Mouse (Mus musculus) brain, embryonic 18.5 days (tissue): ENCODE data around the gene Abhd10.
A peak's percentile ranks its signal among the peaks of the same experiment; 100 is the strongest.

Experiments used
- DNase-seq: peaks from one replicate; pipeline ENCODE4 v3.0.0-alpha.2; 2012; ENCODE audit warnings: low read depth, low spot score

Gene Abhd10

DNA sequence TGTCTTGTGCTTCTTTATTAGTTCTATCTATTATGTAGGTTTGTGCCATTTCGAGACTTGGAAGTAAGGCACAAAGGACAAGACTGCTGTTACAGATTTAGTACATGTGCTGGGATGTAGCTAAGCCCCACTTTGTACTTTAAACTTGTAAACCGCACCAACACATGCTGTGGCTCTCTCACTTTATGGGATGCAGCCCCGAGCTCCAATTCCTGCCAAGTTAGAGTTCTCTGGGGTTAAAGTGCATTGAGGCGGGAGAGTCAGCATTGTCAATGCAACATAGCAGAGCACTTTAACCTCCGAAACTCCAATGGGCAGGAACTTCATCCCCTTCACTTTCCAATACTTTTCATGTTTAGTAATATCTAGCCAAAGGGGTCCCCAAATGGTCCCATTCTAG is 13.6 kb downstream of the Abhd10 start:
- no peak for DNase-seq

DNA sequence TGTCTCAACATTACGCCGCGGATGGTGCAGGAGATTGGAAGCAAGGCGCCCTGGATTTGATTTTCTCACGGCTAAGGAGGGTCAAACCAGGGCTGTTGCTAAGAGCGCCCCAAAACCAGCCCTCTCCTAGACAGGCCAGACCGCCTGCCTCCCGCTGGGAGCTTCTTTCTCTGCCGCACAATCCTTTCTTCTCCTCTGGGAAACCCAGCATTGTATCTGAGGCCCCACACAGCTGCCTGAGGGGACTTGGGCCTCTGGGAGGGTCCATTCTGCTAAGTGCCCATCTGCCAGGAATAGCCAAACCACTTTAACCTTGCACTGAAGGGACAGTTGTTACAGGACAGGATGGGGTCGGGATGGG is 18.0 kb downstream of the Abhd10 start:
- peak; percentile 24 for DNase-seq

DNA sequence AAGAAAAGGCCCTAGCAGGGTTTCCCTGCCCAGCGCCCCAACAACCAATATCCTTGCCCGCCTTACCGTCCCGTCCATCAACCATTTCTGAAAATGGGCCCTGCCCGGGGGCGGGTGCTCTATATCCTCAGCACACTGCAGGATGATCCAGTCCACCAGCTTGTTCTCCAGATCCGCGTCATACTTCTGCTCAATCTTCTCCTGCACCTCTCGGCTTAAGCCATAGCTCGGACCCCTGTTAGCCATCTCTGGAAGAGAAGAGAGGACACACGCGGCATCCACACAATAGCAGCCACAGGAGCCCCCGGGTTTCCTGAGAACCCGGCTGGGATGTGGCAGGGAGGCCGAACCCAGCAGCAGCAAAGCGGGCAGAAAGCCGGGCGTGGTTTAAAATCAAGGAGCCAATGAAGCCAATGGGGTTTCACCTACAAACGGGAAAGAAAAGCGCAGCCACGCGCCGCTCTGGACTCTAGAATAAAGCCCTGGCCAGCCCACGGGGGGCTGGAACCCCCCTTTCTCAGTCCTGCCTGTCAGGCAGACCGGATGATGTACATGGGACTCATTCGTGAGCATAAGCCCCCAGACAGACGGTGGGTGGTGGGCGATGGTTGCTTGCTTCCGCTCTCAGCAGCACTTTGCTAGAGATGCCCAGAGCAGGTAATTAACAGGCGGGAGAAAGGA is 18.6 kb downstream of the Abhd10 start, which contains the start of gene Tagln3:
TSS of gene Tagln3 (minus strand) at position 548 of the 681 bp plus-strand sequence.
- peak; percentile 66 for DNase-seq

DNA sequence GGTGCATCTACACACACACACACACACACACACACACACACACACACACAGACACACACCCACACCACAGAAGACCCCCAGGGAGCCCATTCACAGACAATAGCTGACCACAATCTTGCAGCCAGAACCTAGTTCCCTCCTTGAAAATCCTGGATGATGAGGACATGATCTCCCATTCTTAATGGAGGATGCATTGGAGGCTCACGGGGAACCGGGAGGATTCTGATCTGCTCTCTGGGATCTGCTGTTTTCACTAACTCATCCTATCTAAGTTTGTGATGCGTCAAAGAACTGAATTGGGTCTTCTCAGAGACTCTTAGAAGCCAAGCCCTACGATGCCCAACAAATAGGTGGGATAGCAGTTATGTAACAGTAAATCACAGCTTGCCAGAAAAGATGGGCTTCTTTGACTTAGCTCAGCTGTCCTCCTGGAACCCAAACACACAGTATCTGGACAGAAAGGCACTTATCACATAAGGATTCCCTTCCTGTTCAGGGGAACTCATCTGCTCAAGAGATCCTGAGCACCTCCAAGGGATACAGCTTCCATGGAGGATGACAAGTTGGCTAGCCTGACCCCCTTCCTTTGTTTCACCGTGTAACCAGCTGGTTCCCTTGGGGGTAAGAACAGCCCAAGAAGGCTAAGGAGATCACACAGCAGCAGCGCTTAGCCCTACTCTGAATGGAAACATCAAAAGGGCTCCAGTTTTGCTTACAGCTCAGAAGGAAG is 19.4 kb downstream of the Abhd10 start:
- DNase-seq = peak; percentile 30

DNA sequence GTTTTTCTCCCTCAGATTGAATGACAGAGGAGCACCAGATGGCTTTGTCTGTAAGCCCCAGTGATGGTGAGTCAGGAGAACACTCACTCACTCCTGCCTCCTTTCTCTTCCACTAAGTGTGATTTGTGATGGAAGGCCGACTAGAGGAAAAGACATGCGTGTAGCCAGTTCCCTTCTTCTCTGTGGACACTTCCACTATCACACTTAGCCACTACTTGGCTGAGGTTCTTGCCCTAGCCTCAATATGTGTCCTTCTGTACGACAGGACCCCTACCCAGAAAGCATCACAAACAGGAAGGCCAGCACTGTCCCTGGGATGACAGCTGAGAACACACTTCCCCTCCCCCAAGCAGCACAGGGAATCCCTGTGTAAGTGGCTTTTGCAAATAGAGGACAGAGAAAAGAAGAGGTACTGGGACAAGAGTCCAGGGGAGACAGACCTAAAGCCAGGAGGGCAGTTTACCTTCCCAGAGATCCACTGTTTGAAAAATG is 20.2 kb downstream of the Abhd10 start:
- no peak for DNase-seq

DNA sequence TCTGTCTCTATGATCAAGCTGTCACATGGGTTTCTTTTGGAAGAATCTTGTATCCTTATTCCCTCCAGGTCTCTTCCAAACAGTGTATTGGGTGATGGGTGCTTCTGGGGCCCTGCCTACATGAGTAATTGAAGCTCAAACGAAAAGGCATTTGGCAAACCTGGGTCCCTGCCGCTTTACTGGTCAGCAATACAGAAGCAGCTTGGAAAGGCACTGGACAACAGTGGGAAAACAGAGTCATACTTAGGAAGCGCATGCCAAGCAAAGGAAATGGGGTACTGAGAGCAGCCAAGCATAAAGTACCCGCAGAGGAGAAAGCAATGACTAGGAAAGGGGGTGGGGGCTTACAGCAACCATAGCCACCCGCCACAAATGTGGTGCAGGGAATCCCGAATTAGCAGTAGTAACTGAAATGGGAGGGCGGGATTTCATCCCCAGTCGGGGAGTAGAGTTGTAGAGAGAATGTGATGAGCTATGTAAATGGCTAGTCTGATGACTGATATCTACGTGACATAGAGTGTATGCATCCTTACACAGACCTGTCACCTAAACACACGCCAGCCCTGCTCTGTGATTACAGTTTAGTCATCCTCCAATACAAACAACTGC is 22.6 kb downstream of the Abhd10 start:
- no peak for DNase-seq

DNA sequence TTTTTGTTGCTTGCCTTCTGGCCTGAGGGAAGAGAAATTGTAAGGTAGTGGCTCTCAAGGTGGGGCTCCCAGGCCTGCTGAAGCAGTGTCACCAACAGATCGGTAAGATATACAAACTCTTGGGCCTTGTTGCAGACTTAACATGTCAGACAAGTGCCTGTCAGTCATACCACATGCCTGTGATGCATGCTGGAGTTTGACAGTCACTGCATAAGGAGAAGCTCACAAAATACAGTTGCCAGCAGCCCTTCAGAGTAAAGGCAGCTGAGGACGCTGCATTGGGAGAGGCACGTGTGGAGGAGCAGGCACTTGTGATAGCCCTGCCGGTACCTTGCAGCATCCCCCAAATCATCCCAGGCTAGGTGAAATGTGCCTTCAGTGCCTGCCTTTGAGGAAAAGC is 24.5 kb downstream of the Abhd10 start:
- DNase-seq = no peak

DNA sequence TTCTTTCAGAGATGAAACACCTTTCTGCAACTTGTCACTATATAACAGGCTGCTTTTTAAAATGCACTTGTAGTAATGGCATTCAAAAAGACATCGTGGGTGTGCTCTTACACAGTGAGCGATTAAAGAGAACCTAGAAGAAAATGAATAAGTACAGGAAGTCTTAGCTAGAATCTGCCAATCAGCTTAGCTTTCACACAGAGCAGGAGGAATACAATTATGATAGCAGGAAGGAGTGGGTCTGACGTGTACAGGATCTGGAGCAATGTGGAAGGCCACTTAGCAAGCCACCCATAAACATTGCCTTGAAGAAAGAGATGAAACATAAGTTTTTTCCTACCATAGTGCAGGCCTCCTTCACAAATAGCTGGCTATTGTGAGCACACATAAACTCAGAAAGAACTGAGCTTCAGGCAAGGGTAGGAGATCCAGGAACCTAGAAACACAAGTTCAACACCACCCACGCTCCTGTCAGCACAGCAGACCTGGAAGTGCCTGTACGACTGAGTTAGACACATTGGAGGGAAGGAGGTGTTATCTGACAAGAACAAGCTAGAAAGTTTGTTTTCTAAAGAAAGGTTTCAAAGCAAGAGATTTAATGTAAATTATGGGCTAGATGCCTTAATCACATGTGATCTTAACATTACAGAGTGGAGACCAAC is 28.1 kb downstream of the Abhd10 start:
- no peak for DNase-seq

DNA sequence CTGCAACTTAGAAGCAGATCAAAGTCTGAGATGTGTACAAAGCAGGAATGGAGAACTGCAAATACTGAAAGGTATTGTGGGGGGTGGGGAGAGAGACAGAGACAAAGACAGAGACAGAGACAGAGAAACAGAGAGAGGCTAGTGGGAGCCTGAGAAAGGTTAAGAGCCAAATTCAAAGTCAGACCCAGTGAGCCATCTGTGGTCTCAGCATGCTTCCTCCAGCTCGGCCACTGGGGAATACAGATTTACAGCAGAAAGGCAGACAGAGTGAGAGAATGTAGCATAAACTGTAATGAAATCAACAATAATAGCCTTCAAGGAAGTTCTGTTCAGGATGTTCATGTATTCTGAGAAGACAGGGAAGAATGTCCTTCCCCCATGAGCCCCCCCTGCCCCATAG is 28.9 kb downstream of the Abhd10 start:
- DNase-seq = no peak

DNA sequence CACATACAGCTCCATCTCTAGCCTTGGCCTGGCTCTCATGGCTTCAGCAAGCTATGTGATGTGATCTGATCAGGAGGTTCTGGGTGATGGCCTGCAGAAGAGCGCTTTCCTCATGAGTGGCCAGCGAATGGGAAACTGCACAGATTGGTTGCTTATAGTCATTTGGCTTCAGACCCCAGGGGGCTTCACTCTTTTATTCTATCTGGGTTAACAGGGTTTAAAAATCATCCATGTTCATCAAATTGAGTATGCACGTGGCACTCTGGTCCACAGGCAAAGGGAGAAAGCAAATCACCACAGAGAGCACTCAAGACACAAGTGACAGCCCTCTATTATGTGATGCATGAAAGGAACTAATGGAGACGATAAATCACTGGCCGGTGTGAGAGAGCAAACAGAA is 29.5 kb downstream of the Abhd10 start:
- DNase-seq = no peak

DNA sequence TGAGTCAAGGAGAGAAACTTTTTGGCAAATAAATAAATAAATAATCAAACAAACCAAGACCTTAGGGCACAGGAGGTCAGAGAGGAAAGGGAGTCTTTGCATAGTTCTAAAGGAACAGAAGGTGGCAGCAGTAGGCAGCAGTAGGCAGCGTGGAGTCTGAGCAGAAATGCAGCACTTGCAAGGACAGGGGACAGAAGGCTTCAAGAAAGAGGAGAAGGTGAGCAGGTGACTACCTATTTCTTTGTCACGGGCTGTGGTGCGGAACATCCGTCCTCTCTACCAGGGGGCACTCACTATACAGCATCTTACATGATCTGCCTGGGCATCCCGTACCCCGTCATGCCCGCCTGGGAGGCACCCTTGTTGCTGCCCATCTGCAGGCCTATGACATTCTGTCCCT is 31.5 kb downstream of the Abhd10 start:
- DNase-seq = no peak

DNA sequence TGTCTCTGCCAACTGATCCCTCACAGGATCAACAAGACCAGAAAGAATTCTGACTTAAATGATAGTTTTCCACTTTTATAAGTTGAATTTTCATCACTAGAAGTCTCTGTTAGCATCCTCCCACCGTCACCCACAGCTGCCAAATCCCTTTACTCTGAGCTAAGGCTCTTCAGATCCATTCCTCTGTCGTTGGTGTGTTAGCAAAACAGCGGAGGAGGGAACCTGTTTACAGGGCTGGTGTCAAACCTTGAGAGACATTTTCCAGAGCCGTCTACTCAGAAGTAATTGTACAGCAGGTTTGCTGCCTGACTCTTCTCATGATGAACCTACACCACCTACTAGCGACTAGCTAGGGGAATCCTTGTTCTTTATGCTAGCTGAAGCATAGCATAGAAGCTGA is 43.5 kb downstream of the Abhd10 start:
- DNase-seq = no peak

DNA sequence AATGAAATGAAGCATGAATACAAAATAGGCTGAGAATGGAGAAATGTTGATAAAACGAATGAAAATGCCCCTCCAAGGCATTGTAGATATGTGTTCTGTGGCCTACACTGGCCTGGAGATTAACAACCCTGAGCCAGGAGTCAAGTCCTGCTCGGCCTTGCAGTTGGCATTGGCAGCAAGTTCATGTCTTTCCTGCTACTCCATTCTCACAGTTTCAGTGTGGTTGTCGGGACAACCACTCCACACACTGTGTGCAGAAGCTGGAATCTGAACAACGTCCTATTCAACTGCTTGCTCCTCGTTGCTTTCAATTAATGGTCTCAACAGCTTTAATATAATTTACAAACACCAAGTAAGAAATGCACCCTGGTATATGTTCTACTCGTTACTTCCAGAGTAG is 44.8 kb downstream of the Abhd10 start:
- DNase-seq = no peak

DNA sequence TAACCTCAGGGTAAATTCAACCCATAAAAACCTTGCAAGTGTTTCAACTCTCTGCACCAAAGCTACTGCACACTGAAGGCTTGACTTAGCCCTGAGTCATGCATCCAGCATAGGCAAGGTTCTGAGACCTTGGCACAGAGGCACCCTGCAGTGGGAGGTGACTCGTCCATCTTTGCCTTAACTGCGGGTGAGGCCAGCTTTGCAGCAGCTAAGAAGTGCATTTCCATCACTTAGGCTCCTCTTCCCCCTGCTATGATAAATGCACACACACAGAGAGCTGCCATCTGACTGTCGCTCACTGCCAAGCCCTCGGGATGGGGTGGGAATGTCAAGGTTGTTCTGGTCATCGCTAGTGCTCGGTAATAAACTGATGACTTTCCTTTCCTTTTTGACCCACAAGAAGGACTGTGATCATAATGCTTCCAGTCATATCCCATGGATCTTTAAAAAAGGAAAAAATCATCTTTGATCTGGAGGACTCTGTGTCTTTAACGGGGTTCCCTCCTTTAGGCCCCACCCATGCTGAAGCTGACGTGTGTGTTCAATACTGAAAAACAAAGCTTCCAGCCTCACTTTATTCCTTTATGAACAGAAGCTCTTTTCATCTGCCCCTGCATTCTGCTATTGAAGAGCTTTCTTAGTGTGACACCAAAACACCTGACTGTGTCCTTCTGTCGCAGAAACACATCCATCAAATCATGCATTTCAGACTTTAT is 47.2 kb downstream of the Abhd10 start:
- no peak for DNase-seq

DNA sequence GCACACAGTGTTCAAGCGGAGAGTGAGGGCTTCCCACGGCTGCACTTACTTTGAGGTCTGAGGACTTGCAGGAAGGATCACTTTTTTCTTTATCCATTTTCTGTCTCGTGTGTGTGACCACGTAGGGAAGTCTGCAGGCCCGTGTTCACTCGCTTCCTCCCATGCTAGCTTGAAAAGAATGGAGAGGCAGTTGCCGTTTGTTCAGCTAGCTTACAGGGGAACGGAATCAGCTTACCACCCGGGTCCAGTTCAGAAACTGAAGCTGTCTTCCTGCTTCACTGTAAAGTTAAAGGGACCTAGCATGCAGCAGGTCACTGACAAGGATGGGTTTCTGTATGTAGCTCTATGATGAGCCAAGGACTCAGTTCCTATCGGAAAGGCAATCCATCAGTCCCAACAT is 49.2 kb downstream of the Abhd10 start, which contains the start of gene Tmprss7:
TSS of gene Tmprss7 (minus strand) at position 101 of the 400 bp plus-strand sequence.
- no peak for DNase-seq

DNA sequence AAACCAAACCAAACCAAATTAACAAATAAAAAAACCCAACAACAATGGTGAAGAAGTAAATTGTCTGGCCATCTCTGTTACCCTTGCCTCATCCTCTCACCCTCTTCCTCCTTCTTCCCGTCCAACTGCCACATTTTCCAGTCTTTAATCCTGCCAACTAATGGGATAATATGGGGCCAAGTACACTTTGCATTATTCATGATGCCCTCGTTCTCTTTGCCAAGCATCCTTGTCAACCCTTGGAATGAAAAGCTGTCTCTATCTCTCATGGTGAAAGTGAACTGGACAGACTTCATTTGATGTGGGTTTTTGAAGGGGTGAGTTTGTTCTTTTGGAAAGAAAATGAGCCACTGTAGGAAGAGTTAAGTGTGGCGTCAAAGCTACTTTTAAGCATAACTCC is 49.9 kb downstream of the Abhd10 start:
- no peak for DNase-seq

DNA sequence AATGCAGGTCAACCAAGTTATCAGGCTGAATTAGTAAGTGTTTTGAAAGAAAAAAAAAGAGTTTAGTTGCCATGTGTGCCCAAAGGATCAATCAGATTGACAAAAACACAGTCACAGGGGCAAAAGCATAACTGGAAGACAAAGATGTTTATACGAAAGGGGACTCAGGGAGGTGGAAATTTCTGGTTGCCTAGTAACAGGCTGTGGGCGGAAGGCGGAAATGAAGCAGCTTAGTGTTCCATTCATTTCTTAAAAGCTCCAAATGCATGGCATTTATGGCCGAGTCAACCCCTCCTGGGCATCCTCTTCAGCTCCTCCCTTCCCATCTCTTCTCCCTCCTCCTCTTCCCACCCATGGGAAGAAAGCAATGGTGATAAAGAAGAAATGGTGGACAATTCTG is 52.6 kb downstream of the Abhd10 start:
- peak; percentile 60 for DNase-seq

DNA sequence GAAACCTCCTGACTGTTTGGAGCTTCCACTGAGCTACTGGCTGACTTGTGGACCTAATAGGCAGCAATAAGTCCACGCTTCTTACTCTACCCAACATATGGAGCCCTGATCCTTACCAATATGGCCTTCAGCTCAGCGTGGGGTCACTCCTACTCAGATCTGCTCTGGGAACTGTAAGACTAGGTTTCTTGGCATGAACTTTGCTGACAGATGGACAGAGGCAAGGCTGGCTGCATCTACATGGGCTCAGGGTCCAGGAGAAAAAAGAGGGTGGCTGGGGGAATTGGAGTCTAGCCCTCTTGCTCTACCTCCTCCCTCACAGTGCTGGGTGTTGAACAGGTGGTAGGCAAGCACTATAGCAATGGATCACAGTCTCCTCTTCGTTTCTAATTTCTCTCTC is 55.9 kb downstream of the Abhd10 start:
- DNase-seq = no peak

DNA sequence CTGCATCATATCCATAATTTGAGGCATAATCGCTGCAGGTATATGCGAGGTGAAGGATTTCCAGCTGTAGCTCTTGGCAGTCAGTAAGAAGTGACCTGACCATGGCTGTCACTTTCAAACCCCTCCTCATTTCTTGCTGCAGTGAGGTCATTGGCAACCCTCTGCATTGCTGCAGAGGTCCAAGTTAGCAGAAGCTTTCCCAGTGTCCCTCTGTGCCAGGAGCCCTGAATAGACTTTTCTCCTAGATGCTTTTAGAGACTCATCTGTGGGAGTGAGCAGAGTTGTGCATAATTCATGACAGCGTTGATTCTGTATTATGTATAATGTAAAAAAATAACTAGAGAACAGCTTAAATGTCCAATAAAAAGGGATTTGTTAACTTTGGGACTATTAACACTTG is 57.5 kb downstream of the Abhd10 start:
- DNase-seq = no peak

DNA sequence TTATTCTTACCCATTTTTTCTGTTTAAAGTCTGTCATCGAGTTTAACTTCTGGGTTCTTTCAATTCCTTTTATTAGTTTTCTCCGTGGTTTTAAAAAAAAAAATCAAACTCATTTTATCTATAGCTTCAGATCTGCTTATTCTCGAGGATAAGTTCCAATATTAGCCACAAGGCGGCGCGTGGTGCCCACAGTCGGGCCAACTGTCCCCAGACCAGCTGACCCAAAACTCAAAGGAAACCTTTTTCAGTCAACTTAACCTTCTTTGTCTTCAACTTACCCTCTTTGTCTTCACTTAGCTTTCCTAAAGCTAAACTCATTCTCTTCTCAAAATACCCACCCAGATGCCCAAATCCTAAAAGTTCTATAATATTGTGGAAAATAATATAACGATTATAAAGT is 57.9 kb downstream of the Abhd10 start:
- DNase-seq = no peak
